Mouse (Mus musculus) 416B (cell line): Measurements from ENCODE around the gene Ttyh2.

ENCODE experiments used
- DNase-seq: peaks from one replicate; pipeline ENCODE4 v3.0.0; 2011; ENCODE audit warnings: low read depth

Ttyh2 gene

DNA sequence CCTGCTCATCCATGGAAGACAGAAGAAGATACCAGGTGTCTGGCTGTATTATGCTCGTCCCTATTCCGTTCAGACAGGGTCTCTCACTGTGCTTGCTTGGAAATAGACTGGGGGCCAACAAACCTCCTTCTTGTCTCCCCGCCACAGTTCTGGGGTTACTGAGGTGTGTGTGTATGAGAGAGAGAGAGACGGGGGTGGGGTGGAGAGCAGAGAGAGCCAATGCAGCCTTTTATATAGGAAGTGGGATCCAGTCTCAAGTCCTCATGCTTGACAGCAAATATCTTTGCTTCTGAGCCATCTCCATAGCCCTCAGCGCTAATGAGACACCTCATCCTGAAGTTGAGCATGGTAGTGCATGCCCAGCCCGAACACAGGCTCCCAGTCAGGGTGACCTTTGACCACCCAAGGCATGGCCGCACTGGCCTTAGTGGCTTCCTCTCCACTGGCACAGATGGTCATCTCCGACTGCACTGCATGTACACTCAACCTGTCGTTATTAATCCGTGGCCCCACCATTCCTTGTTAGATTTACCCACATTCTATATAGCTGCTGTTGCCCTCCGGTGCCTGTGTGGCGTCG lies 7.2 kb downstream of the Ttyh2 start:
- no peak for DNase-seq

DNA sequence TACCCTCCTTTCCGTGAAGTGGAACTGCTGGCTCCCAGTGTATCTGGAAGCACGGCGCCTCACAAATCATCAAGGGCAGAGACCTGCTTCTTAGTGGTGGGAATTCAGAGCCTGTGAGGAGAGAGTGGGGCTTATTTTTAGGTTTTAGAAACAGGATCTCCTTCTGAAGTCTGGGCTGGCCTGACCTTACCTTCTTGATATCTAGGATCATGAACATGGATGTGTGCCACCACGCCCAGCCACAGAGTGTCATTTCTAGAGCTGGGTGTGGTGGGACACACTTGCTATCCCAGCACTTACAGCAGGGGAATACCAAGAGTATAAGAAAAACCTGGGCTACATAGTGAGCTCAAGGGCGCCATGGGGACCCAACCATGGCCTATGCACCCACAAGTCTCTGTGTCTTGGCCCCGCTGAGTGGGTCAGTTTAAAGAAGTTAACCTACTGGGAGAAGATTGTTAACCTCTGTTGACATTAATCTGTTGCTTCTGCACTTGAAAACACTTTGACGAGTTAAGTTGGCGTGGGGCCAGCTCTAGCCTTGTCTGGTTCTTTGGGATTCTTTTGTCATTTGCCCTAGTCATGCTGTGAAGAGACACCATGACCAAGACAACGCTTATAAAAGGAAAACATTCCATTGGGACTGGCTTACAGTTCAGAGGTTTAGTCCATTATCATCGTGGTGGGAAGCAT lies 7.9 kb downstream of the Ttyh2 start:
- DNase-seq: no peak

DNA sequence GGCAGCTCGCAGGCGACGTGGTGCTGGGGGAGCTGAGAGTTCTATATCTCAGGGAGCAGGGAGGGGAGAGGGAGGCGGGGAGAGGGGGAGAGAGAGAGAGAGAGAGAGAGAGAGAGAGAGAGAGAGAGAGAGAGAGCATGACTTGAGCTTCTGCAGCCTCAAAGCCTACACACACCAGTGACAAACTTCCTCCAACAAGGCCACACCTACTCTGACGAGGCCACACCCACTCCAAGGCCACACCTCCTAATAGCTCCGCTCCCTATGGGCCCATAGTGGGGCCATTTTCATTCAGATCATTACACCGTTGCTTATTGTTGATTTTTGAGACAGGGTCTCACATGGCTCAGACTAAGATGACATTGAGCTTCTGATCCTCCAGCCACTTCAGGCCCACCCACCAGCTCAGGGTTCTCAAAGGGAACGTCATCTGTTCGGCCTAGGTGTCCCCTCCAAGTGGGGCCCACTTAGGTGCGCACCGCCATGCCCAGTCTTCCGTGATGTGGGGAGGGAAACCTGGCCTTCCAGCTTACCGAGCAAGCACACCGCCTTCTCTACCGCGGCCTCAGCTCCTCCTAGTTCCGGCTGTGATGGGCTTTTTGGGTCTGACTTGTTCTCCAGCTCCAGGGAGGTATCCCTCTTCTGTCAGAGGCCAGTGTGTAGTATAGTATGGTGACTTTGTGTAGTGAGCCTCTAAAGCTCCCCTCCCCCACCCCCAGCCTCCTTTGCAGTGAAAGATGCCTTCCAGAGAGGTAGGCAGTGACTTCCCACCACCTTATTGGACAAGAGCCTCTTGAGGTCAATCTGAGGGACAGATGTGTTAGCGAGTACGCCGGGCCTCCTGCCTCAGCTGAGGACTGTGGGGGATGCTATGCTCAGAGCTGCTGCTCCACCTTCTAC lies 8.7 kb downstream of the Ttyh2 start:
- peak; percentile 46 for DNase-seq

DNA sequence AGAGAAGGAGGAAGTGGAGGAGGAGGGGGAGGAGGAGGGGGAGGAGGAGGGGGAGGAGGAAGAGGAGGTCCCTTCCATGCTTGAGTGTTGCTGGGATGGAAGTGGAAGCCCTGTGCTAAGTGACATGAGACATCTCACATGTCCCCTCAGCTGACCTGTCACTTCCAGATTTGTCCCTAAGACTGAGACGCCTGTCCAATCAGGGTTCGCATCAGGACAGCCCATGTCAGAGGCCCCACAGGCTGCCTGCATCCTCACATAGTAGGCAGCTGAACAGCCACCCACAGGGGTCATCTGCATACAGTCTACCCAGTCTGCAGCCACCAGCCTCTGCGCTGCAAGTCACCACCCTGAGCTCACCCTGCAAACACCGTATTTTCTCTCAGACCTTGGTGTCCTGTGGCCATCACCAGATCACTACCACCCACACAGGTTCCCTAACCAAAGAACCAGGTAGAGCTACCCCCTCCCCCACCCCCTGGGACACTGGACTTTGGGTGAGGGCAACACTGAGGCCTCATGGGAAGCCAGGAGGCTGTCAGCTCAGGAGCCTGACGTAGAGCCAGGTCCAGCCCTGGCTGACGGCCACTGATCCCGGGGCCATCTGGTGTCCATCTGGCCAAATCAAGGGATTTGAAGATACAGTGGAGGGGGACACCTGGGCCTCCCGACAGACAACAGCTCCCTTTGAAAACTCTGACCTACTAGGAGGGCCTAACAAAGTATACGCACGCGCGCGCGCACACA lies 9.6 kb downstream of the Ttyh2 start:
- DNase-seq: peak; percentile 18

DNA sequence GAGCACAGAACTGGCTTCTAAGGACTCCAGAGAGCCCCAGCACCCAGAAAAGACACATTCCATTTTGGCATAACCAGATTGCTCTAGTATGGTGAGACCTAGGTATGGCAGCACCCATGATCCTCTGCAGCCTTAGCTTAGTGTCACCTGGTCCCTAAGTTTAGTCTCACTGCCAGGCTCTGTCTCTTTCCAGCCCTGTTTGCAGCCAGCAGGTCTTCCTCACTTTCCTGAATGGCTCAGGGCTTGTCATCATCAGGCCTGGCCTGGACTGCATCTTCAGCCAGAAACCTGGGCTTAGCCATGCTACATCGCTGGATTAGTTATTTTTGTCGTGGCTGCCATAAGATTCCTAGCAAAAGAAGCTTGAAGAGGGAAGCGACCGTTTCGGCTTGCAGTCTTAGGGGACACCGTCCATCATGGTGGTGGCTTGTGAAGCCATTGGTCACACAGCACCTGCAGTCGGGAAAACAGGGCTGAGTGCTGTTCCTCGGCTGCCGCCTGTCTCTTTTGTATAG lies 10.4 kb downstream of the Ttyh2 start:
- DNase-seq: no peak

DNA sequence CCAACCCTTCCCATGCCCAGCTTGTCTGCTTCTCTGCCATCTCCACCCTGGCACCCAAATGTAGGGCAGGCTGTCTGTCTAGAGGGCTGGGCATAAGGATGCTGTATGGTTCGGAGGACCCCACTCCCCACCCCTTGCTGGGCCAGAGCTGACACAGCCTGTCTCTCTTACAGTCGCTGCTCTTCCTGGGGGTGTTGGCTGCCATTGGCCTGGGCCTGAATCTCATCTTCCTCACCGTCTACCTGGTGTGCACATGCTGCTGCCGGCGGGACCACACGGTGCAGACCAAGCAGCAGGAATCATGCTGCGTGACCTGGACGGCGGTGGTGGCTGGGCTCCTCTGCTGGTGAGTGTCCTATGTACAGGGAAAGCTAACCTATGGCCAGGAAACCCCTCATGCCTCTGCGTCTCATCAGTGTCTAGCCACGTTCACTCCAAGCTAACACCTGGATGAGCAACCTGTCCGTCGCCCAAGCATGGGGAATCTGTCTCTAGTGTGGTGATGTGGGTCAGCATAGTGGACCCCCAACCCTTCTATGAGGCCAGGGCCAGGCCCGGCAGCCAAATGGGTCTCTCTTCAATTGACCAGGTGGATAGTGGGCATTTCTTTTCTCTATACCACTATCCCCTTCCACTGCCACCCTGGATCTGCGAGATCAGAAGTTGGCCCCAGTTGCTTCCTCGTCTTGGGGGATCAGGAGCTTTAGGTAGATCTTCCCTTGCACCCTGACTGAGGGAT lies 11.2 kb downstream of the Ttyh2 start:
- no peak for DNase-seq

DNA sequence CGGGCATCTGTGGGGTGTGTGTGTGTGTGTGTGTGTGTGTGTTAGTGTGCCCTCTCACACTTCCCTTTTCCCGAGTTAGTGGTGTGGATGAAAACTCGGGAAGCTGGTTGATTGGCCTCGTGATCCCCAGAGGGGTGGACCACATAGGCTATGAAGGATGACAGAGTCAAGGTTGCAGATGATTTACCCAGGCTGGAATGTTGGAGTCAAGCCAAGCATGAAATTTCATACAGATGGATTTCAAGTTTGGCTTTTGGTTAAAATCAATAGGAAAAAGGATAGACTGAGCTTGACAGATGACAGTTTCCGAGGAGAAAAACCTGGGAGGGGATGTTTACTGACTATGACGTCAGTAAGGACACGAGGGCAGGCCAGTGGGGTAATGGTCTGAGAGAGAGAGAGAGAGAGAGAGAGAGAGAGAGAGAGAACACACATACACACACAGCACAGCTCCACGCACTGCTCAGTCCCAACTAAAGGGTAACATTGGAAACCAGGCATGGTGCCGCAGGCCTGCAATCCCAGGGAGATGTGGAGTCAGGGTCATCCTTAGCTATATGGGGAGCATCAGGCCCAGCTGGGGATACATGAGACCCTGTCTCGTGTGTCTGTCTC lies 12.4 kb downstream of the Ttyh2 start:
- no peak for DNase-seq

DNA sequence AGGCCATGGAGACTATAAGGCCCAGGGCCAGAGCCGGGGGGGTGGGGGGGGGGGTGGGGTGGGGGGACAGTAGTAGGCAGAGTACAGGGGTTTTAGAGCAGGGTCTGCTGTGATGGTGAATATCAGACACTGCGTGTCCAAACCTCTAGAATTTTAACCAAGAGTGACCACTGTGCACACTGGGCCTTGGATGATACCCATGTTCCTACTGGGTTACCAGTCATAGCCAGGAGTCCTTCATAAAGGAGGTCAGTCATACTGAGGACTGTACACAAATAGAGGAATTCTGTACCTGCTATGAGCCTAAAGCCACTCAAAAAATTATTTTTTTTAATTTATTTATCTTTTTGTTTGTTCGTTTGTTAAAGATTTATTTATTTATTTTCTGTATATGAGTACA lies 13.5 kb downstream of the Ttyh2 start:
- no peak for DNase-seq

DNA sequence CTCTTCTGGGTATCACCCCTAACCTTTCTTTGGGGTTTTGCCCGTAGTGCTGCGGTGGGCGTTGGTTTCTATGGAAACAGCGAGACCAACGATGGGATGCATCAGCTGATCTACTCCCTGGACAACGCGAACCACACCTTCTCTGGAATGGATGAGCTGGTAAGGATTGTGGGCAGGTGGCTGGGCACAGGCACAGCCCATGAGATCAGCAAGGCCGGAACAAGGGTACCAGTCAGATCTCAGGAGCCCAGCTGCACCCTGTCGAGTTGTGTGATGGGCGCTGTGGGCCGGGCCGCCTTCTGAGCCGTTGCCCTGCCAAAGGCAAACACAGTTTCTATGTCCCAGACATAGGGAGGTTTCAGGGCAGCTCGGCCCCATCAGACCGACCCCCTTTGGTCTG lies 15.0 kb downstream of the Ttyh2 start:
- no peak for DNase-seq

DNA sequence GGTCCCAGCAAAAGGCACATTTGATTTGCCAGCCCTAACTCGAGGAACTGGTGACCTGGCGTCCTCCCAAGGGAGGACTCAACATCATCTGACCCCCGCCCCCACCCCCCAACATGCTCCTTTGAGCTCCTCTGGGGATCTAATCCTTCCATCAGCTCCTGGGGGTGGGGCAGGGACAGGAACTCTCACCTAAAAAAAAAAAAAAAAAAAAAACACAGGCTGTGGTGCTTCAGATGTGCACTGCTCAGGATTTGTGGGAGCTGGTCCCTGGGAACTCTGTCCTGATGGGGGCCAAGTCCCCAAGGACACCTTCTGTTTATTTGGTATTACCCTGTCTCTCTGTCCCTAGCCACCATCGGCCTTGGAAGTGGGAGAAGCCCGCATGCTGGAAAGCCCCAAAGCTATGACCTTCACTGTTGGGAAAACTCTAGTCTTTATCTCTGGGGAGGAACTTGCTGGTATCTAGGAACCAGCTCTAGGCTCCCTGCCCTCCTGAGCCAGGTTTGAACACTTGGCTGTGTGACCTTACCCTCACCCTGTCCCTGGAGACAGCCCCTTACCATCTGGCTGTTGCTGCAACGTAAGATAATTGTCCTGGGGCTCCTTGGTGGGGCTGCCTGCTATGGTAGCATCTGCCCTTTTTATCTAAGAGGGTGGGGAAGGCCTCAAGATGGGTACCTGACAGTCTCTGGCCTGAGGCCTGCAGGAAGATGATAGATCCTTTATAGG lies 16.4 kb downstream of the Ttyh2 start:
- DNase-seq: no peak

DNA sequence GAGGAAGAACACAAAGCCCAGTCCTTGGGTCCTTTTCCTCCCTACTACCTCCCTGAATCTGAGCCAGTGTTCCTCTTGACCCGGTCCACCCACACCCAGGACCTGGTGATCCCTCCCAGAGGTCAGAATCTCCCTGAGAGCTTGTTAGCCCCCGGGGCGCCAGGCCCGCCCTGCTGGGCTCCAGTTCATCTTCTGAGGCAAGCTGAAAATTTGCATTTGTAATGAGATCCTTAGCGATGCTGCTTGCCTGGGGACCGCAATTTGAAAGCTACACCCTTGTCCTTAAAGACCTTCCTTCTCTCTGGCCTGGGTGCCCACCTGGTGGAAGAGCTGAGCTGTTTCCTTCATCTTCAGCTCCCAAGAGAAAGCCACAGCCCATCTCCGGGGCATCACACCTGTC lies 17.4 kb downstream of the Ttyh2 start:
- no peak for DNase-seq

DNA sequence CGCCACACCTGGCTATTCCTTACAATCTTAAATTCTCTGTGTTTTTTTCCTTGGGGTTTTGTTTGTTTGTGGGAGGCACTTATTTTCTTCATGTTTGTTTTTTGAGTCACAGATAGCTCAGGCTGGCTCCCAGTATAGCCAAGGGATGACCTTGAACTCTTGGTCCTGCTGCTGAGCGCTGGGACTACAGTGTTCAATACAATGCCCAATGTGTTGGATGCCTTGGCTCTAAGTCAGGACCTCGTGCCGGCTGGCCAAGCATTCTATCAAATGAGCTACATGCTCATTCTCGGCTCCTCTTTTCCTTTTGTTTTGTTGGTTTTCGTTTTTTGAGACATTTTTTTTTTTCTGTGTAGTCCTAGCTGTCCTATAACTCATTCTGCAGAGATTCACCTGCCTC lies 18.2 kb downstream of the Ttyh2 start:
- no peak for DNase-seq

DNA sequence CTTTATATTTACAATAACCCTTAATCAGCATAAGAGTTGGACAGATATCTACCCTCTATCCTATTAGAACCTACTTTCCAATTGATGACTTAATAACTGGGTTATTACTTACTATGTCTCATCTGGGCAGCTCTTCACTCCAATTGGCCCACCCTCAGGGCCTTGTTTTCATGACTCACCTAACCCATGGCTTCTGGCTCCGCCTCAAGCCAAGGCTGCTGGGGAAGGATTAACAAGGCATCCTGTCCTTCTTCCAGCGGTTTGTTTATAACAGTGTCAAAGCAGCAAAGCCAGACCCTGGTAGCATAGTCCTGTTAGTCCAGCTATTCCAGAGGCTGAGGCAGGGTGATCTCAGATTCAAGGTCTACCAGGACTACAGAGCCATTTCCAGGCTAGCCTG lies 19.2 kb downstream of the Ttyh2 start:
- peak; percentile 37 for DNase-seq

DNA sequence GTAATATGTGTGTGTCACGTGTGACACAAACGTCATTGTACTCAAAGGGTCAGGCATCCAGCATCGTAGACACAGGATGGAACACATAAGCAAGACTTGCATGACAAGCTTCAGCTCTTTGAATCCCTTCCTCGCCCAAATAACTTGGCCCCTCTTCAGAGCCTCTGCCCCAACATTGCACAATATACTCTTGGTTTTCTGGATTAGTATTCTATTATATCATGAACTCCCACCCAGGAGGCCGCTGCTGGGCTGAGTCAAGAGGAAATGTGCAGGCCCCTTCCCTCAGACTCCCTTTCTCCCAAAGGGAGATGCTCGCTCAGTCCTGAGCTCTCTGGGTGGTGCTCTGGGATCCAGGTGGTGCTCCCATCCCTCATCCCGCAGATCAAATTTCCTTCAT lies 23.3 kb downstream of the Ttyh2 start:
- DNase-seq: no peak

DNA sequence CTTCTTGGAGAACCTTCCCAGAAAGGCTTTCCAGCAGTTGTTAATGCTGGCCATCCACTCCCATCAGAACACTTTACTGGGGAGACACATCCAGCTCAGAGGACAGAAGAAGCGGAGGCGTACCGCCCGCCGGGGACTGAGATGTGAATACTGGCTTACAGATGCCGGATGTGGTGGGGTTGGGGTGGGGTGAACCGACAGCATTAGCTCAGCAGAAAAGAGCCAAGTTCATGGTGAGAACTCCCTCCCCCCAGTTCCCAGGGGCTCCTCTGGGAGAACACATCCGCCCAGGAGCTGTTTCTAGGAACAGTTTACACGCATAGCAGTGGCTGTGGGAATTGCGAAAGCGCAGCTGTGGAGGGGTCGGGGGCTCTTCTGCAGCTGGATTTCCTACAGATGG lies 24.3 kb downstream of the Ttyh2 start:
- DNase-seq: no peak

DNA sequence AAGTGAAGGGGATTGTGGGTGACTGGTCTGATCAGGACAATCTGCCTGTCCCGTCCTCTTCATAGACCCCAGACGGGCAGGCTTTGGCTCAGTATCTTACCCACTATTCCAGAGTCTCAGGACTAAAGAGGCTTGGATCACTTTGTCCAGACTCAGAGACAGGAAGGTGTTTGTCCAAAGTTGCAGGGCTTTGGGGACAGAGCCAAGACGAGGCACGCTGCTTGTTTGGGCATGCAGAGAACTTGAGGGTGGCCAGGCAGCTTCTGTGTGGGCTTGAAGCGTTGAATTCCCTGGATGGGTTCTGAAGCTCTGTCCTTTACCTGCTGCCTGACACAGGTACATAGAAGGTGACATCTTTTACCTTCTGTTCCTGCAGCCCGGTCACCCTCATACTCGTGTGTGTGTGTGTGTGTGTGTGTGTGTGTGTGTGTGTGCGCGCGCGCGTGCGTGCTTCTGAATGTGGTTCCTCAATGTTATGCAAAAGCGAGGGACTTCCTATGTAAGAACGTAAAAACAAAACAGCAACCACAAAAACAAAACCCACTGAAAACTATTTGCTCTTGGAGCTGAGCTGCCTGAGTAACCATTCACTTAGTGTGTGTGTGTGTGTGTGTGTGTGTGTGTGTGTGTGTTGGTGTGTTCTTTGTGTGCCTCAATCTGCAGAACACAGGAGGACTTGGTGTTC lies 27.2 kb downstream of the Ttyh2 start:
- DNase-seq: peak; percentile 56

DNA sequence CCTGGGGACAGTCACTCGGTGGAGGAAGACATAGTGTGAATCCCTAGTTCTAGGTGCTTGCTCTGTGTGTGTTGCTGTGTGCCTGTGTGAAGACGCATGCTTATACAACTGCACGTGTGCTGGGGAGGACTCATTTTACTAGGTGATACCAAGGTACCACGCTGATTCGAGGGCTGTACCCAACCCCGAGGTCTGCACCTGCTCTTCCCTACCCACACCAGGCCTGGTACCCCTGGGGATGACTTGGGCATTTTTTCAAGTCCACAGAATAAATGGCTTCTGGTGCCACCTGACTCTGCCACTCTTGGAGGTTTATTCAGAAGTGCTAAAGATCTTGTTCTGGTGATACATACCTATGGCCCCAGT lies 27.7 kb downstream of the Ttyh2 start:
- DNase-seq: no peak

DNA sequence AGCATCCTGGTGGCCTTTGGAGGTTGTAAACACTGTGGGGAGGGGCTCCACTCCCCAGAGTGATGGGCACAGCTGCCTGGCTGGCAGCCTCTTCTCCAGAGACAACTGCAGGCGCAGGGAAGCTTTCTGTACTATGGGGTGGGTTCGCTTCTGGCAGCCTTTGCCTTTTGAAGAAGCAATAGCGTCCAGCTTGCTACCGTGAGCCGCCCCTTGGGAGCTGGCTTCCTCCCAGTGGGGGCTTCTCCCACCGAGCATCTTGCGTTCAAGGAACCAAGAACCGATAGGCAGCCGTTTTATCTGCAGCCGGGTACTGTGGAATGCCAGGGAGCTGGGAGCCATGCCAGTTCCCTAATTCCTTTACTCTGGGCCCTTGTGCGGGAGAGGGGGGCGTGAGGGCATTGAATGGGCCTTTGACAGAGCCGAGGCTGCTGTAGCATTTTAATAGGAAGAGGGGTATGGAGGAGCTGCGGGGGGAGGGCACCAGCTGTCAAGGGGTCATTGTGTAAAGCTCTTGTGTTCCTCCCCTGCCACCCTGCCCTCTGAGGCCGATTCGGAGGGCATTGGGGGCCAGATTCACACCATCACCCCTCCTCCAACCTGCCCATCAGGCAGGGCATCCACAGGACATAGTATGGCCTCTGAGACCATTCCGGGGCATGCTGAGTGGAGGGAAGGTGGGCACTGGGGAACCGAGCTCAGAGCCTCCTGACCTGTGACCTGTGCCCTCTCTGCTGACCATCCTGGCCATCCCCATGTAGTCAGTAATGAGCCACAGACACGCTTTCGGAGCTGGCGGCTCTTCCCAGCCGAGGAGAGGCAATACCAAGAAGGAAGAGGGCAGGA lies 29.1 kb downstream of the Ttyh2 start:
- DNase-seq: no peak

DNA sequence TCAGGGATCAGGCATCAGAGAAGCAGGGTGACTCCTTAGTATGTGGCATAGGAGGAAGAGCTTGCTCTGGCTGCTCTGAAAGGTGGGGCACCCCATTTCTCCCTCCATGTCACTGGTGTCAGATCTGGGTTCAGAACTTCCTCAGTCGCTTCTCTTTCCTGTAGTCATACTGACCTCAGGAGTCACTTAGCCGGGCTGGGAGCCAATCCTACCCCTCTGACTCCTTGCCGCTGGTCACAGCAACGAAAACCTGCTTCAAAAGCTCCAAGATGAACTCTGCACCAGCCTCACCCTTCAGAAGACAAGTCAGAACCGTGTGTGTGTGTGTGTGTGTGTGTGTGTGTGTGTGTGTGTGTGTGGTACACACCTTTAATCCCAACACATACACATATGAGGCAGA lies 31.1 kb downstream of the Ttyh2 start:
- no peak for DNase-seq
